Mouse (Mus musculus): Measurements from ENCODE around the gene Atp2b1.

DNA sequence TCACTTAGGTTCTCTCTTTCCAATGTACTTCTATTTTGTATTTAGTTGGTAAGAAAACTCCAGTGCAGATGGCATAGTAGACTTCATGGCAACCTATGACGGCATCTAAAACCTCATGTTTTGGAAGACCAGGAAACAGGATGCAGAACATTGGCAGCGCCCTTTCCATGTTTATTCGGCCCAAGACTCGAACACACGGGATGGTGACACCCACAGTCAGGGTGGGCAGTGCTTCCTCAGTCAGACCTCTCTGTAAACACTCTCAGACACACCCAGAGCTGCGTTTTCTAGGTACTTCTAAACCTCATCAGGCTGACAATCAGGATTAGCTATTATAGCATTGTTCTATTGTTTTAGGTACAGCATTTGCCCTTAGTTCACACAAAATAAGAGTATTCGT is 146.4 kb downstream of the Atp2b1 start:
- no peak for TF ChIP-seq USF1 (IDR thresholded peaks at IDR 0.05; ENCODE audit: low read depth)
- TF ChIP-seq E2F4 (IDR thresholded peaks at IDR 0.05; ENCODE audit: insufficient read depth), result no peak
- no peak for TF ChIP-seq POLR2A (IDR thresholded peaks at IDR 0.05; ENCODE audit: insufficient read length, low read depth)
- TF ChIP-seq REST (IDR thresholded peaks at IDR 0.05; ENCODE audit: insufficient read depth, insufficient read length), result no peak
- no peak for TF ChIP-seq MYOG (IDR thresholded peaks at IDR 0.05; ENCODE audit: control insufficient read depth in 1 of 3, insufficient read depth in 1 of 3, insufficient read length in 2 of 3, low read depth in 2 of 3)
